Mouse (Mus musculus) bone marrow, adult 2 months (tissue): ENCODE results near the gene Hsf5.

Source experiments
- CTCF ChIP-seq: fragments of 200-500 bp; IDR thresholded peaks from 2 replicates; pipeline ENCODE4 v1.5.1; 2011; ENCODE audit warnings: low read length, control low read depth; ENCODE audit not compliant: control insufficient read depth, insufficient read depth
- POLR2A ChIP-seq: fragments of 200-500 bp; IDR thresholded peaks from 2 replicates; pipeline ENCODE4 v1.6.1; 2011; ENCODE audit warnings: low read depth, mild to moderate bottlenecking, control low read depth, low read length, borderline replicate concordance; ENCODE audit not compliant: control insufficient read depth

DNA sequence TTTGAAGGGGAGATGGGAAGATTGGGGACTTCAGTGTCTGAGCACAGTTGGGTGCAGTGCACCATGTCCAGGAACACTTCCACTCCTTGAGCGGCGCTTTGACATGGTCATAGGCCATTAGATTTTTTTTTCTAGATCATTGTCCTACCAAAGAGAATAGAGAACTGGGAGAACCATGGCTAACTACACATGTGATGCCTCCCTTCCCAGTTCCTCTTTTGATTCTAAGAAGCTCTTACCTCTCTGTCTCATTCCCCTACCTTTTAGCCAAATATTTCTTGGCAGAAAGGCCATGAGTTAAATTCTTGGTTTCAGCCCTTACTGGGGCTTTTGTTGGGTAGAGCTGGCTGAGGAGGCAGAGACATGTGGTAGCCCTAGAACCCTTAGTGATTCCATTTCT lies 13.4 kb upstream of the Hsf5 start:
- TF ChIP-seq POLR2A (no peak), CTCF (no peak)
